Mouse (Mus musculus) G1E (cell line): ENCODE results near the gene Sarm1.

Experiments
- CTCF ChIP-seq: IDR thresholded peaks from 2 replicates; pipeline ENCODE4 v1.5.1; 2012; ENCODE audit warnings: low read depth, low read length, inconsistent platforms, mixed read lengths
- GATA1 ChIP-seq: IDR thresholded peaks from 2 replicates; pipeline ENCODE4 v1.6.1; 2012; ENCODE audit warnings: borderline replicate concordance, low read length, inconsistent platforms, mixed read lengths

GRCm38 (mm10) chr11:78530001-78530400 is 32.4 kb upstream of the Sarm1 start:
- TF ChIP-seq CTCF (no peak), GATA1 (no peak)
